Mouse (Mus musculus): Measurements from ENCODE around the gene Hist1h1d.

DNA sequence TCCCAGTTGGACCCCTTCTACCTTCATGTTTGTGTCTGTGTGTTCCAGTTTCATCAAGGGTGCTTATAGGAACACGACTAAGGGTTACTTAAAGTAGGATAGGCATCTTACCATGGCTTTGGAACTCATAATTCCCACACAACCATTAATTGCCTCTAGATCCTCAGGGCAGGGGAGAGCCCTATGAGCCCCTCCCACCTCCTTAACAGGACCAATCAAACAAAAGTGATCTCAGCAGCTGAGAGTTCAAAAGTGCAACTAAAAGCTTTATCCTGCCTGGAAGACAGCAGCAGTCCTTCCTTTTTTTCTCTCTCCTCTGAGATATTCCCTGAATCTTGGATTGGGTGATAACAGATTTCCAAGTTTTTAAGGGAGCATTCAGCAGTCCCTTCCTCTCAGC, 42.9 kb upstream of the Hist1h1d start:
- TF ChIP-seq GATA1 (IDR thresholded peaks at IDR 0.05; ENCODE audit: low read depth, low read length) (no peak), POLR2A (IDR thresholded peaks at IDR 0.05; ENCODE audit: control insufficient read depth in 1 of 2, insufficient read depth in 1 of 2, low read depth in 1 of 2, low read length in 2 of 2, poor library complexity in 1 of 2) (no peak), CTCF (IDR thresholded peaks at IDR 0.05 in 2 of 3, conservative IDR thresholded peaks at IDR 0.05 in 1 of 3; ENCODE audit: control insufficient read depth in 1 of 3, insufficient read depth in 1 of 3, low read depth in 2 of 3, low read length in 3 of 3, poor library complexity in 1 of 3, severe bottlenecking in 1 of 3) (no peak), MEF2A (IDR thresholded peaks at IDR 0.05; ENCODE audit: extremely low read depth, insufficient replicate concordance, low read depth, low read length, poor library complexity, severe bottlenecking) (no peak), ZC3H11A (IDR thresholded peaks at IDR 0.05; ENCODE audit: low read depth, low read length) (no peak), TBP (IDR thresholded peaks at IDR 0.05; ENCODE audit: low read depth, low read length) (no peak)
